Mouse (Mus musculus) spleen, postnatal 14 days (tissue): ENCODE measurements around the gene Unc45a.

ENCODE experiments used
- DNase-seq, 2 experiments: peaks; one replicate each; pipeline ENCODE4 v3.0.0; 2021 to 2022; ENCODE audit warnings: low spot score in 2 of 2

The Unc45a gene

GRCm38 (mm10) chr7:80340793-80341192 lies at the start of gene Unc45a:
Unc45a (minus strand) TSS chr7:80341005.
- DNase-seq: peak; percentile 52 to 69

- peak in 1 of 2 experiments; percentile 41 for DNase-seq
These were observed 47.1 kb upstream of the Unc45a start, which contains the start of gene Fes for GRCm38 (mm10) chr7:80387633-80388543. Fes (minus strand) TSS chr7:80387946.

GRCm38 (mm10) chr7:80387033-80387632 lies 46.3 kb upstream of the Unc45a start:
- peak in 1 of 2 experiments; percentile 27 for DNase-seq

GRCm38 (mm10) chr7:80386235-80386930 lies 45.6 kb upstream of the Unc45a start:
- DNase-seq: peak; percentile 77 to 89

- DNase-seq: no peak
These were observed 42.1 kb upstream of the Unc45a start for GRCm38 (mm10) chr7:80382919-80383318.

GRCm38 (mm10) chr7:80379531-80379930 lies 38.7 kb upstream of the Unc45a start:
- DNase-seq: peak in 1 of 2 experiments; percentile 34

GRCm38 (mm10) chr7:80377471-80377870 lies 36.7 kb upstream of the Unc45a start:
- DNase-seq: peak in 1 of 2 experiments; percentile 66

- no peak for DNase-seq
These were observed 35.4 kb upstream of the Unc45a start for GRCm38 (mm10) chr7:80376192-80376591.

GRCm38 (mm10) chr7:80375376-80376039 lies 34.7 kb upstream of the Unc45a start:
- no peak for DNase-seq

GRCm38 (mm10) chr7:80374733-80375132 lies 33.9 kb upstream of the Unc45a start:
- no peak for DNase-seq

GRCm38 (mm10) chr7:80374280-80374679 lies 33.5 kb upstream of the Unc45a start:
- no peak for DNase-seq

- no peak for DNase-seq
These were observed 33.0 kb upstream of the Unc45a start for GRCm38 (mm10) chr7:80373850-80374249.

GRCm38 (mm10) chr7:80373352-80373751 lies 32.5 kb upstream of the Unc45a start:
- DNase-seq: no peak

GRCm38 (mm10) chr7:80372667-80373066 lies 31.9 kb upstream of the Unc45a start:
- no peak for DNase-seq

- DNase-seq: no peak
These were observed 31.4 kb upstream of the Unc45a start for GRCm38 (mm10) chr7:80372166-80372565.

GRCm38 (mm10) chr7:80371041-80371751 lies 30.4 kb upstream of the Unc45a start, which contains the start of gene Man2a2:
Man2a2 (minus strand) TSS chr7:80371375.
- DNase-seq: peak; percentile 64 to 76

GRCm38 (mm10) chr7:80370649-80371040 lies 29.8 kb upstream of the Unc45a start:
- peak; percentile 51 to 68 for DNase-seq

- no peak for DNase-seq
These were observed 29.2 kb upstream of the Unc45a start for GRCm38 (mm10) chr7:80369967-80370431.

- no peak for DNase-seq
These were observed 28.7 kb upstream of the Unc45a start for GRCm38 (mm10) chr7:80369461-80369860.

- DNase-seq: no peak
These were observed 28.0 kb upstream of the Unc45a start for GRCm38 (mm10) chr7:80368635-80369421.
